Mouse (Mus musculus) liver, postnatal 0 days (tissue): ENCODE results near the gene Wwc1.

Experiments
- CTCF ChIP-seq: sonication (generic); IDR thresholded peaks from 2 replicates; pipeline ENCODE4 v1.5.1; 2016; ENCODE audit warnings: antibody characterized with exemption, low read depth
- EP300 ChIP-seq: IDR thresholded peaks from 2 replicates; pipeline ENCODE4 v1.6.1; 2016; ENCODE audit warnings: antibody characterized with exemption, low read depth, mild to moderate bottlenecking

GRCm38 (mm10) chr11:35827714-35828113, 152.6 kb downstream of the Wwc1 start:
- TF ChIP-seq EP300 = no peak
- TF ChIP-seq CTCF = no peak
